Comparison of ENCODE assay signal across 14 mouse cellular contexts in the genomic region with DNA sequence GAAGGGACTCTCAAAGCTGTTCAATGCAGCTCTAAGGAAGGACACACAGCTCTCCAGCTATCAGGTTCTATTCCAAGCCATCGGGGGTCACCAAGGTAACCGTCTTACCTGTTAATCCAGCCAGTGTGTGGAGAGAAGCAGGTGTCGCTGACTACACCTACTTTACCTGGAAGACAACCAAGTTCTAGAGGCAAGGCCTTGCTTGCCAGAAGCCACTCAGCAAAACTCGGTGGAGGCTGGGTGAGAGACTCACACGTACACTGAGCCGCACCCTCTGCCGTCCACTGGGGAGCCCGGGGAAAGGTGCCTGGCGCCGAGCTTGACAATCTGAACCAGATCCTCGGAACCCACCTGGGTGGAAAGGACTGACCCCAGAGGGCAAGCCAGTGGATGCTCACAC. TPM values are rescaled to one million over a fixed set of nuclear protein-coding genes. Genes with fewer than 3 reads are reported as not detected.
A peak's percentile ranks its signal among the peaks of the same experiment; 100 is the strongest.
DNase-seq lines count a peak whose midpoint lies in the region; ATAC-seq lines count a peak whose summit lies in the region.
"Had no signal": no experiment of that assay in that cellular context is flagged by ENCODE, and none has a peak within 500 bp of the region (broad histone marks: within the 10 kb centered on the region; RNA-seq: fewer than 3 reads in every experiment).

No protein-coding gene starts in this region.

- no peak overlapping the region for H3K4me3 ChIP-seq in kidney, embryonic 14.5 days (ENCODE audit: low read length)
- H3K4me3 ChIP-seq in embryonic facial prominence, embryonic 15.5 days (replicated peaks), result no peak overlapping the region
- H3K4me3 ChIP-seq: forebrain, embryonic 15.5 days; hindbrain, embryonic 12.5 days; liver, embryonic 12.5 days had no signal

- no peak for DNase-seq in cerebellum, adult 11 months
- DNase-seq in kidney, adult 18-20 months, result peak; percentile 28
- DNase-seq in lung, postnatal 25 days (ENCODE audit: low spot score), result peak; percentile 79
- no peak for DNase-seq in layer of hippocampus, adult 9-11 months
- DNase-seq in thymus, postnatal 36 days, result no peak
- DNase-seq: adrenal gland, postnatal 14 days; heart, adult 18-20 months; midbrain, embryonic 14.5 days had no signal

- no peak overlapping the region for H3K27ac ChIP-seq in kidney, embryonic 14.5 days (ENCODE audit: low read depth, low read length)
- peak overlapping the region; percentile 48 for H3K27ac ChIP-seq in embryonic facial prominence, embryonic 15.5 days (replicated peaks)
- H3K27ac ChIP-seq: forebrain, embryonic 15.5 days; hindbrain, embryonic 12.5 days; liver, embryonic 12.5 days had no signal

- WGBS in kidney, embryonic 14.5 days, result 90% methylated on average over 11 of the region's 11 CpGs
- WGBS in embryonic facial prominence, embryonic 15.5 days, result 72% methylated on average over 11 of the region's 11 CpGs

- H3K36me3 ChIP-seq in kidney, embryonic 14.5 days (ENCODE audit: control insufficient read depth, insufficient read depth, low read length), result no peaks in the 10 kb centered on the region
- H3K36me3 ChIP-seq in embryonic facial prominence, embryonic 15.5 days, result no peaks in the 10 kb centered on the region
- H3K36me3 ChIP-seq: forebrain, embryonic 15.5 days; hindbrain, embryonic 12.5 days had no signal

- H3K9ac ChIP-seq in kidney, embryonic 14.5 days (ENCODE audit: low read depth, low read length), result no peak overlapping the region
- H3K9ac ChIP-seq in embryonic facial prominence, embryonic 15.5 days, result no peak overlapping the region
- H3K9ac ChIP-seq: forebrain, embryonic 15.5 days; hindbrain, embryonic 12.5 days; liver, embryonic 12.5 days had no signal

- H3K4me2 ChIP-seq in kidney, embryonic 14.5 days (replicated peaks; ENCODE audit: low read depth, low read length), result no peak overlapping the region
- H3K4me2 ChIP-seq in embryonic facial prominence, embryonic 15.5 days (replicated peaks), result no peak overlapping the region
- H3K4me2 ChIP-seq: forebrain, embryonic 15.5 days; hindbrain, embryonic 12.5 days; liver, embryonic 12.5 days had no signal

- H3K27me3 ChIP-seq in kidney, embryonic 14.5 days (ENCODE audit: control insufficient read depth, insufficient read depth, low read length), result no peaks in the 10 kb centered on the region
- H3K27me3 ChIP-seq in embryonic facial prominence, embryonic 15.5 days, result no peaks in the 10 kb centered on the region
- H3K27me3 ChIP-seq: forebrain, embryonic 15.5 days; hindbrain, embryonic 12.5 days; liver, embryonic 12.5 days had no signal

- peaks cover 7% of the 10 kb centered on the region for H3K4me1 ChIP-seq in kidney, embryonic 14.5 days (ENCODE audit: control insufficient read depth, insufficient read depth, low read length)
- peaks cover 40% of the 10 kb centered on the region for H3K4me1 ChIP-seq in embryonic facial prominence, embryonic 15.5 days
- H3K4me1 ChIP-seq: forebrain, embryonic 15.5 days had no signal

- peak; percentile 13; the same call in 1 of the 2 replicates for ATAC-seq in cerebellum, adult (ENCODE audit: insufficient number of reproducible peaks, low FRiP score, low TSS enrichment)
- no peak for ATAC-seq in kidney, embryonic 14.5 days (ENCODE audit: low FRiP score, low TSS enrichment)
- no peak for ATAC-seq in embryonic facial prominence, embryonic 15.5 days (ENCODE audit: insufficient number of reproducible peaks, low FRiP score, low TSS enrichment, low read depth)
- ATAC-seq: forebrain, embryonic 15.5 days; liver, embryonic 12.5 days had no signal

- H3K9me3 ChIP-seq in kidney, embryonic 14.5 days (ENCODE audit: control insufficient read depth, low read length), result no peaks in the 10 kb centered on the region
- H3K9me3 ChIP-seq in embryonic facial prominence, embryonic 15.5 days (replicated peaks), result no peaks in the 10 kb centered on the region
- H3K9me3 ChIP-seq: forebrain, embryonic 15.5 days; hindbrain, embryonic 12.5 days; liver, embryonic 12.5 days had no signal

RNA-seq across cellular contexts. Expression of a gene that starts 23.4 kb away (rescaled TPM):
- 103 and 104 TPM in 2 replicates for polyA plus RNA-seq in kidney, embryonic 14.5 days (2014; fragmentation: Nextera tagmentation; extraction: Ambion mirVana)
- polyA plus RNA-seq in embryonic facial prominence, embryonic 15.5 days (2015; fragmentation: Nextera tagmentation; extraction: Ambion mirVana), result 60.2 and 62.4 TPM in 2 replicates

RNA-seq across cellular contexts. Expression of a gene that starts 46.4 kb away (rescaled TPM):
- 86.5 and 121 TPM in 2 replicates for polyA plus RNA-seq in kidney, embryonic 14.5 days (2014; fragmentation: Nextera tagmentation; extraction: Ambion mirVana)
- 92.0 and 92.5 TPM in 2 replicates for polyA plus RNA-seq in embryonic facial prominence, embryonic 15.5 days (2015; fragmentation: Nextera tagmentation; extraction: Ambion mirVana)

Comparison
In these comparisons a context has a peak if more than half of its experiments do, and no peak if none do; other contexts are left out.
1. DNase-seq: peak in kidney, adult 18-20 months (single experiment) and lung, postnatal 25 days (single experiment); none in cerebellum, adult 11 months (single experiment), layer of hippocampus, adult 9-11 months (single experiment) and thymus, postnatal 36 days (0 of 2).